In the genomic region with DNA sequence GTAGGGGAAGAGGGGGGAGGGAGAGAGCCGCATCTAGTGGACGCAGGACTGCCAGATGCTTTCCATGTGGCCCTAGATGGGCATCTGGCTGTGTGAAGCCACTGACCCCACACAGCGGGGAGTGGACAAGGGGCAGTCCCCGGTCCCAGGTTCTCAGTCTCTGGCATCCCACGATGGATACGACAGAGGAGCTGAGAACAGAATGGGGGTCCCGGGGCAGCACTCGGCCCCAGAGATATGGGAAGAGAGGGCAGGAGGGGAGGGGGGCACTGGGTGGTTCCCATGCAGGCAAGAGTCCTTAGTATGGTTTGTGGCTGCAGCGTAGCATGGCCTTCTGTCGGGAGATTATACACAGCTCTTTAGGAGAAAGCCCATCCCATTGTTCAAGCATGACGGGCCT, we compare ENCODE assay signal across 24 mouse cellular contexts. TPM values are rescaled to one million over a fixed set of nuclear protein-coding genes. Genes with fewer than 3 reads are reported as not detected.
A peak's percentile ranks its signal among the peaks of the same experiment; 100 is the strongest.
DNase-seq lines count a peak whose midpoint lies in the region; ATAC-seq lines count a peak whose summit lies in the region.
"Had no signal": no experiment of that assay in that cellular context is flagged by ENCODE, and none has a peak within 500 bp of the region (broad histone marks: within the 10 kb centered on the region; RNA-seq: fewer than 3 reads in every experiment).

No protein-coding gene starts in this region.

- ATAC-seq in heart, embryonic 12.5 days (ENCODE audit: insufficient number of reproducible peaks, low FRiP score), result no peak
- ATAC-seq in heart, embryonic 14.5 days (ENCODE audit: insufficient number of reproducible peaks, insufficient read depth, low FRiP score, low read depth), result no peak
- ATAC-seq: forebrain, embryonic 14.5 days had no signal

- DNase-seq in heart, embryonic 10.5 days (ENCODE audit: low spot score), result no peak
- DNase-seq in heart, adult 8-10 months (ENCODE audit: low spot score), result no peak
- no peak for DNase-seq in heart, adult 9 months (ENCODE audit: low spot score in 2 of 2)
- no peak for DNase-seq in heart, postnatal 14 days
- DNase-seq: adrenal gland, adult 2 months; adrenal gland, postnatal 10 days; adrenal gland, postnatal 25 days; cerebellum, adult 11 months; cerebellum, adult 18-20 months; cerebellum, adult 8-10 months; cerebellum, adult 9-11 months; cerebellum, postnatal 14 days; cerebellum, postnatal 36 days; embryo, embryonic 11 days had no signal

- peak overlapping the region; percentile 77 for H3K27ac ChIP-seq in heart, embryonic 10.5 days
- H3K27ac ChIP-seq in heart, embryonic 12.5 days (ENCODE audit: poor library complexity, severe bottlenecking), result peak overlapping the region; percentile 72
- peak overlapping the region in 1 of 2 experiments; percentile 64; a peak in 2 of 4 replicates for H3K27ac ChIP-seq in heart, embryonic 14.5 days (replicated peaks in 1 of 2; ENCODE audit: control insufficient read depth in 1 of 2, insufficient read depth in 1 of 2, low read depth in 2 of 2, low read length in 2 of 2)
- H3K27ac ChIP-seq: embryonic facial prominence, embryonic 13.5 days; embryonic facial prominence, embryonic 15.5 days; forebrain, embryonic 10.5 days; forebrain, embryonic 12.5 days had no signal

- intact Hi-C loops in heart, postnatal 14 days (cut with DNase I), result no loop called here

- H3K9me3 ChIP-seq in heart, embryonic 10.5 days, result no peaks in the 10 kb centered on the region
- H3K9me3 ChIP-seq in heart, embryonic 12.5 days (replicated peaks), result no peaks in the 10 kb centered on the region
- H3K9me3 ChIP-seq in heart, embryonic 14.5 days (ENCODE audit: control insufficient read depth, low read length), result no peaks in the 10 kb centered on the region
- H3K9me3 ChIP-seq: embryonic facial prominence, embryonic 13.5 days; embryonic facial prominence, embryonic 15.5 days; forebrain, embryonic 10.5 days; forebrain, embryonic 12.5 days had no signal

- H3K27me3 ChIP-seq in heart, embryonic 10.5 days (ENCODE audit: insufficient read depth, poor library complexity, severe bottlenecking), result no peaks in the 10 kb centered on the region
- H3K27me3 ChIP-seq in heart, embryonic 12.5 days (replicated peaks), result no peaks in the 10 kb centered on the region
- H3K27me3 ChIP-seq in heart, embryonic 14.5 days (ENCODE audit: control insufficient read depth, insufficient read depth, low read length), result no peaks in the 10 kb centered on the region
- H3K27me3 ChIP-seq: embryonic facial prominence, embryonic 13.5 days; embryonic facial prominence, embryonic 15.5 days; forebrain, embryonic 12.5 days had no signal

- H3K4me2 ChIP-seq in heart, embryonic 12.5 days, result no peak overlapping the region
- peak overlapping the region; percentile 18; the same call in 1 of the 2 replicates for H3K4me2 ChIP-seq in heart, embryonic 14.5 days (ENCODE audit: low read length)
- H3K4me2 ChIP-seq: embryonic facial prominence, embryonic 13.5 days; embryonic facial prominence, embryonic 15.5 days; forebrain, embryonic 12.5 days had no signal

- peaks cover 39% of the 10 kb centered on the region for H3K4me1 ChIP-seq in heart, embryonic 10.5 days
- H3K4me1 ChIP-seq in heart, embryonic 12.5 days (replicated peaks), result peaks cover 38% of the 10 kb centered on the region
- peaks cover 17 to 41% of the 10 kb centered on the region in 2 experiments for H3K4me1 ChIP-seq in heart, embryonic 14.5 days (ENCODE audit: control insufficient read depth in 2 of 2, insufficient read depth in 2 of 2, low read length in 2 of 2)

- WGBS in heart, embryonic 10.5 days, result 74% methylated on average over 11 of the region's 11 CpGs
- WGBS in heart, embryonic 12.5 days, result 80% methylated on average over 11 of the region's 11 CpGs
- WGBS in heart, embryonic 14.5 days, result 71% methylated on average over 11 of the region's 11 CpGs

- H3K36me3 ChIP-seq in heart, embryonic 10.5 days, result peaks cover 54% of the 10 kb centered on the region
- H3K36me3 ChIP-seq in heart, embryonic 12.5 days, result peaks cover 50% of the 10 kb centered on the region
- peaks cover 57% of the 10 kb centered on the region for H3K36me3 ChIP-seq in heart, embryonic 14.5 days (ENCODE audit: control insufficient read depth, insufficient read depth, low read length)

- H3K9ac ChIP-seq in heart, embryonic 12.5 days, result no peak overlapping the region
- no peak overlapping the region for H3K9ac ChIP-seq in heart, embryonic 14.5 days (ENCODE audit: low read length)
- H3K9ac ChIP-seq: embryonic facial prominence, embryonic 13.5 days; embryonic facial prominence, embryonic 15.5 days; forebrain, embryonic 12.5 days had no signal

- no peak overlapping the region for H3K4me3 ChIP-seq in heart, embryonic 10.5 days
- no peak overlapping the region for H3K4me3 ChIP-seq in heart, embryonic 12.5 days
- no peak overlapping the region for H3K4me3 ChIP-seq in heart, embryonic 14.5 days (ENCODE audit: control insufficient read depth in 1 of 2, insufficient read depth in 1 of 2, low read depth in 1 of 2, low read length in 2 of 2)
- H3K4me3 ChIP-seq: embryonic facial prominence, embryonic 13.5 days; embryonic facial prominence, embryonic 15.5 days; erythroblast, embryonic 14.5 days; forebrain, embryonic 10.5 days; forebrain, embryonic 12.5 days had no signal

RNA-seq across cellular contexts. Expression of a gene that starts 17.7 kb away (rescaled TPM):
- polyA plus RNA-seq in heart, embryonic 10.5 days (2016; fragmentation: Nextera tagmentation; extraction: Ambion mirVana), result 55.0 and 60.0 TPM in 2 replicates
- 100 to 1,000 TPM; 361 to 439 (median 426) TPM for total RNA-seq in heart, adult 8-10 months (2022)
- polyA plus RNA-seq in heart, embryonic 12.5 days (2016; fragmentation: Nextera tagmentation; extraction: Ambion mirVana), result 74.8 and 75.5 TPM in 2 replicates
- 61.0 and 64.0 TPM in 2 replicates for polyA plus RNA-seq in heart, embryonic 14.5 days (2014; fragmentation: Nextera tagmentation; extraction: Ambion mirVana)
- 100 to 1,000 TPM; 180 to 187 TPM for total RNA-seq in heart, postnatal 14 days (2021)

RNA-seq across cellular contexts. Expression of a gene that starts 45.7 kb away (rescaled TPM):
- 0.11 and 0.13 TPM in 2 replicates for polyA plus RNA-seq in heart, embryonic 10.5 days (2016; fragmentation: Nextera tagmentation; extraction: Ambion mirVana)
- total RNA-seq in heart, adult 8-10 months (2022), result under 1 TPM in 1 of 4 experiments, not detected in 3; 0.06 TPM
- polyA plus RNA-seq in heart, embryonic 12.5 days (2016; fragmentation: Nextera tagmentation; extraction: Ambion mirVana), result 0.08 and 0.11 TPM in 2 replicates
- not detected in 2 replicates for polyA plus RNA-seq in heart, embryonic 14.5 days (2014; fragmentation: Nextera tagmentation; extraction: Ambion mirVana)
- not detected for total RNA-seq in heart, postnatal 14 days (2021)
- total RNA-seq: common myeloid progenitor, adult 5-6 weeks; MEL had no signal
- polyA plus RNA-seq: embryonic facial prominence, embryonic 15.5 days; erythroblast, embryonic 14.5 days had no signal
